Comparison of ENCODE assay signal across 7 mouse cellular contexts in the genomic region with DNA sequence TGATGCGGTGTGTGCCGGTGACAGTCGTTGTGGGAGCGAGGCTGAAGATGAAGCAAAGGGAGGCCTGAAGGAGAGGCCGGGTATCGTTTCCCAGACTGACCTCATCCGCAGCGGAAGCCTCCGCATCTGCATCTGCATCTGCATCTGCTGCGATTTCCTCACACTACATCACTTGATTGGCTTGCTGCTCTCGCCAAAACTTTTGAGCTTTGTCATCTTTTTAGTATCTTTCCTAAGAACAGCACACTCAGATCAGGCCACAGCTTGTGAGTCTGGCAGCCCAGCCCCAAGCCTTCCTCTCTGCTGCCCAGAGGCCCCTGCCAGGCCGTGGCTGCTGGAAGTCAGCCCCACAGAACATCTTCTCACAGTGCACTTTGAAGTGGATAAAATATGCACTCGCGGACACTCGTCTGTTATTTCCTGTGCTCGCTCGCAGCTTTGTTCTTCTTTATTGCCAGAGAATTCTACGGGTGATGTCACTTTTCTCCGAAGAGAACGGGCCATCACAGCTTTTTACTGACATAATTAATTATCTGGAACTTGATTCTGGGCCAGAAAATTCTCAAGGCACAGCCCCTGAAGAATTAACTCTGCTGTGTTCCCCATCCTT.
A peak's percentile ranks its signal among the peaks of the same experiment; 100 is the strongest.
DNase-seq lines count a peak whose midpoint lies in the region; ATAC-seq lines count a peak whose summit lies in the region.

No protein-coding gene starts in this region.

- H3K9me3 ChIP-seq in kidney, embryonic 14.5 days (ENCODE audit: control insufficient read depth, low read length) = no peaks in the 10 kb centered on the region
- no peaks in the 10 kb centered on the region for H3K9me3 ChIP-seq in midbrain, embryonic 16.5 days (replicated peaks; ENCODE audit: control insufficient read depth, low read length, poor library complexity, severe bottlenecking)

- H3K27ac ChIP-seq in kidney, embryonic 14.5 days (ENCODE audit: low read depth, low read length) = peak overlapping the region; percentile 69; the same call in 1 of the 2 replicates
- no peak overlapping the region; the same call in 1 of the 2 replicates for H3K27ac ChIP-seq in midbrain, embryonic 16.5 days (ENCODE audit: low read length)

- no peaks in the 10 kb centered on the region for H3K36me3 ChIP-seq in kidney, embryonic 14.5 days (ENCODE audit: control insufficient read depth, insufficient read depth, low read length)
- no peaks in the 10 kb centered on the region for H3K36me3 ChIP-seq in midbrain, embryonic 16.5 days (ENCODE audit: control insufficient read depth, insufficient read depth, low read length)

- peak overlapping the region; percentile 3; the same call in 1 of the 2 replicates for H3K4me3 ChIP-seq in kidney, embryonic 14.5 days (ENCODE audit: low read length)
- H3K4me3 ChIP-seq in midbrain, embryonic 16.5 days (ENCODE audit: low read depth, low read length) = no peak overlapping the region

- peak overlapping the region; percentile 37 for H3K4me2 ChIP-seq in kidney, embryonic 14.5 days (replicated peaks; ENCODE audit: low read depth, low read length)
- peak overlapping the region; percentile 41 for H3K4me2 ChIP-seq in midbrain, embryonic 16.5 days (ENCODE audit: low read length)

- peak; percentile 80 for ATAC-seq in kidney, embryonic 14.5 days (ENCODE audit: low FRiP score, low TSS enrichment)
- peak; percentile 58; the same call in 1 of the 2 replicates for ATAC-seq in midbrain, embryonic 16.5 days
- no peak for ATAC-seq in monocyte, adult 5-6 weeks (replicated peaks; ENCODE audit: insufficient number of reproducible peaks, low FRiP score, low TSS enrichment, poor library complexity, severe bottlenecking)

- H3K4me1 ChIP-seq in kidney, embryonic 14.5 days (ENCODE audit: control insufficient read depth, insufficient read depth, low read length) = no peaks in the 10 kb centered on the region
- peaks cover 8% of the 10 kb centered on the region; the same call in 1 of the 2 replicates for H3K4me1 ChIP-seq in midbrain, embryonic 16.5 days (ENCODE audit: control insufficient read depth, insufficient read depth, low read length)

- H3K27me3 ChIP-seq in kidney, embryonic 14.5 days (ENCODE audit: control insufficient read depth, insufficient read depth, low read length) = no peaks in the 10 kb centered on the region
- H3K27me3 ChIP-seq in midbrain, embryonic 16.5 days (ENCODE audit: control insufficient read depth, insufficient read depth, low read depth, low read length) = no peaks in the 10 kb centered on the region

- 32% methylated on average over 20 of the region's 20 CpGs for WGBS in kidney, embryonic 14.5 days
- 36% methylated on average over 20 of the region's 20 CpGs for WGBS in midbrain, embryonic 16.5 days

- DNase-seq in adrenal gland, adult 8-10 months = peak; percentile 51
- peak; percentile 23 for DNase-seq in embryo, embryonic 10 days (ENCODE audit: low spot score)
- peak; percentile 50 for DNase-seq in heart, adult 8-10 months (ENCODE audit: low spot score)
- DNase-seq in thymus, postnatal 36 days = no peak

- H3K9ac ChIP-seq in kidney, embryonic 14.5 days (ENCODE audit: low read depth, low read length) = no peak overlapping the region; the same call in 1 of the 2 replicates
- peak overlapping the region; percentile 20; the same call in 1 of the 2 replicates for H3K9ac ChIP-seq in midbrain, embryonic 16.5 days (ENCODE audit: low read depth, low read length)

Comparison
In these comparisons a context has a peak if more than half of its experiments do, and no peak if none do; other contexts are left out.
1. DNase-seq: peak in adrenal gland, adult 8-10 months (single experiment), embryo, embryonic 10 days (single experiment) and heart, adult 8-10 months (single experiment); none in thymus, postnatal 36 days (0 of 2).